Mouse (Mus musculus): ENCODE data around the gene Tmed2.
A peak's percentile ranks its signal among the peaks of the same experiment; 100 is the strongest.
"Not testable (repeated sequence)": the region's sequence is repeated elsewhere in the genome, so short reads cannot be mapped to it uniquely, and the experiment has no call there.

Tmed2 gene

GRCm38 (mm10) chr5:124528351-124528750 lies 12.1 kb upstream of the Tmed2 start:
- no peak for DNase-seq (ENCODE audit: low spot score in 2 of 2)

DNA sequence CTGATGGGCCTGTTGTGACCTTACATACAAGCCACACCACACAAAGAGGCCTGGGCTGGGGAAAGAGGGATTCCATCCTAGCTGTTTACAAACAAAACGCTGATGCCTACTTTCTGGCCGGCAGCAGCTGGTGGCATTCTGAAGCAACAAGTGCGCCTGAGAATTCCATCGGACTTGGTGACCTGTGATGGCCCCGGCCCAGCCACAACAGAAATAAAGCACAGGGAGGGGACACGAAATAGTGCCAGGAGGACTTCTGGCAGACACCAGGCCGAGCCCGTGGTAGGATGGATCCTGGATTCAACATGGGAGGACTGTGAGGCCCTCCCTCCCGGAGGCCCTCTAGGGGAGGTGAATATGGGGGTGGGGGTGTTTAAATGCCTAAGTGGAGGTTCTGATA lies 11.7 kb upstream of the Tmed2 start:
- no peak for DNase-seq (ENCODE audit: low spot score in 2 of 2)

DNA sequence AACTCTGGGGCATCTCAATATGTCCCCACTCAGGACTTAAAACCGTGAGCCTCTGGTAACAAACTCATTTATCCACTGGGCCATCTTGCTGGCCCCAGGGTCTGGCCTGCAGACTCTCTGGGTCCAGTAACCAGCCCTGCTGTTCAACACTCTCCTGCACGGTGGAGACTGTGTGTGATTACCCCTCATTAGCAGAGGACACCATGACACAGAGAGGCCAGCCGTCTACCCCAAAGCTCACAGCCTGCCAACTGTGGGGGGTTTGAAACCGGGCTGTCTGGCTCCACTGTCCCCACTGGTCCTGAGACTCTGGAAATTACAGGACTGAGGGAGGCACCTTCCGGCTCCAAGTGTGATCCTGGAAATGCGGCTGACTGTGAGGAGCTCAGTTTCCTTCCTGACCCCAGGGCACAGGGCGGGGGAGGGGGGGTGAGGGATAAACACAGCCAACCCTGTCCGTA lies 11.3 kb upstream of the Tmed2 start:
- DNase-seq (ENCODE audit: low spot score in 2 of 2), result no peak

- no peak for DNase-seq (ENCODE audit: low spot score in 2 of 2)
Measured at GRCm38 (mm10) chr5:124529697-124530096, 10.8 kb upstream of the Tmed2 start.

- peak in 1 of 2 experiments; percentile 63 for DNase-seq (ENCODE audit: low spot score in 2 of 2)
Measured at GRCm38 (mm10) chr5:124530655-124531582, 9.6 kb upstream of the Tmed2 start, which contains the start of gene Rilpl1. Rilpl1 (minus strand) TSS chr5:124531391.

- DNase-seq (ENCODE audit: low spot score in 2 of 2), result no peak
Measured at GRCm38 (mm10) chr5:124531583-124531930, 8.9 kb upstream of the Tmed2 start.

- DNase-seq (ENCODE audit: low spot score in 2 of 2), result no peak
Measured at GRCm38 (mm10) chr5:124532451-124532850, 8.0 kb upstream of the Tmed2 start.

DNA sequence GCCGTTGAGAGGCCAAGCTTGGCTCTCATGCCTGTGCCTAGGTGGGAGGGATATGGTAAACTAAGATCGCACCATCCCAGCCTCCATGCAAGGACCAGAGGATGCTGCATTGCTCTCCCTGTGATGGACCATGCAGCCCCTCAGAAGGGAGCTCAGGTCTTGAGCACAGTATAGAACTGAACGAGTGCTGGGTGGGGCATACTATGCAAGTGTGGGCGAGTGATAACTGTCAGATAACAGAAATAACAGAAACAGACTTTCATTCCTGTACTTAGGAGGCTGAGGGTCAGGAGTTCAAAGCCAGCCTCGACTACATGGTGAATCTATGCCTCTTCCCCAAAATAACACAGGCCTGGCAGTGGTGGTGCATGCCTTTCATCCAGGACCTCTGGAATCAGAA lies 5.5 kb upstream of the Tmed2 start:
- DNase-seq (ENCODE audit: low spot score in 2 of 2), result no peak

- DNase-seq (ENCODE audit: low spot score in 2 of 2), result peak in 1 of 2 experiments; percentile 39
Measured at GRCm38 (mm10) chr5:124536776-124537175, 3.7 kb upstream of the Tmed2 start.

DNA sequence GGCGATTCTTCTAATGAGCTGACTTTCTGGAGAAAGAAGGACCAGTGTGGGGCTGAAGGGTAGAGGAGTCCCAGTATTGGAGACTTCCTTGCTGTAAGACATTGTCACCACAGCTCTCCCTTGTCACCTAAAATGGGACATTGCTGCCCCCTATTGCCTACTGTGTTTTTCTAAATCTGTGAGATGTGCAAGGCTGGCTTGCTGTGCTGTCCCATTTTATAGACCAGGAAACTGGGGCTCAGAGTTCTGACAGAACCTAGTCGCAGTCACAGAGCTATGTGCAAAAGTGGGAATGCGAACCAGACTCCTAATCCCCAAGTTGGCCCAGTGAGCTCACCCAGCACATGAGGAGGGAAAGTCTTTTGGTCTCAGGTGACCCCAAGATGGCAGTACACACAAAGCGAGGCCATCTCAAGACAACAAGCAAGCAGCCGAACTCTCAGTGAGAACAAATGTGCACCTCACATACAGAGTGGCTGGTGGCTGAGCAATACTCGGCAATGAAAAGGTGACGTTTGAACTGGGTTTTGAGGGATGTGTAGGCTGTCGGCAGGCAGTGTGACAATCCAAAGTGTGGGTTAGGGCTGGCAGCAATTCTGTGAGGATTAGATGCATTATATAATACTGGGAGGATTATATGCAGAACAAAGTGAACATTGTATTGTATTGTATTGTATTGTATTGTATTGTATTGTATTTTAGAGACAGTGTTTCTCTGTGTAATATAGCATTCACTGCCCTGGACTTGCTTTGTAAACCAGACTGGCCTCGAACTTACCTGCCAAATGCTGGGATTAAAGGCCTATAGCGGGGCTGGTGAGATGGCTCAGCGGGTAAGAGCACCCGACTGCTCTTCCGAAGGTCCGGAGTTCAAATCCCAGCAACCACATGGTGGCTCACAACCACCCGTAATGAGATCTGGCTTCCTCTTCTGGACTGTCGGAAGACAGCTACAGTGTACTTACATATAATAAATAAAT lies 1.4 kb upstream of the Tmed2 start:
- peak in 1 of 2 experiments; percentile 81 for DNase-seq (ENCODE audit: low spot score in 2 of 2)

GRCm38 (mm10) chr5:124539905-124540304 lies 590 bp upstream of the Tmed2 start:
- no peak for DNase-seq (ENCODE audit: low spot score in 2 of 2)

DNA sequence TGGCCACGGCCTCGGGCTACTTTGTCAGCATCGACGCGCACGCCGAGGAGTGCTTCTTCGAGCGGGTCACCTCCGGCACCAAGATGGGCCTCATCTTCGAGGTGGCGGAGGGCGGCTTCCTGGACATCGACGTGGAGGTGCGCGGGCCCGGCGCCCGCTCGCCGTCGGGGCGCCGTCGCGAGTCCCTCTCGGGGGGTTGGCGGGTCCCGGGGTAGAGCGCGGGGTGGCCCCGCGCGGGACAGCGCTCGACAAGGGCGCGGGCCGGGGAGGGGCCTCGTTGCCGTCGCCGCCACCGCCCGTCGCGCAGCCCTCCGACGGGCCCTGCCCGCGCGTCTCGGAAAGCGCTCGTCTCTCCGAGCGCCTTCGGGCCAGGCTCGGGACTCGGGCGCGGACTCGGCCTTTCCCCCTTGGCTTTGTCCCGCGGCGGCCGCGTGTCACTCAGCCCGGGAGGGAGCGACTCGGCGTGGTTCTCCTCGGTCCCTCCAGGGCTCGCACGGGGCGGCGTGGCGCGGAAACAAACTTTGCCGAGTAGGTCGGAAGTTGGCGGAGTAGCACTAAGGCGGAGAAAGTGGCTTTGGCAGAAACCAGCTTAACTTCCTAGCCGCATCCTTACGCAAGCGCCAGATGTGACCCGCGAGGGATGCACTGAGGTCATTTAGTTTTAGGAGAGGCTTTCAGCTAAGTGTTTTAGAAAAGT lies 558 bp downstream of the Tmed2 start:
- peak in 1 of 2 experiments; percentile 45 for DNase-seq (ENCODE audit: low spot score in 2 of 2)

DNA sequence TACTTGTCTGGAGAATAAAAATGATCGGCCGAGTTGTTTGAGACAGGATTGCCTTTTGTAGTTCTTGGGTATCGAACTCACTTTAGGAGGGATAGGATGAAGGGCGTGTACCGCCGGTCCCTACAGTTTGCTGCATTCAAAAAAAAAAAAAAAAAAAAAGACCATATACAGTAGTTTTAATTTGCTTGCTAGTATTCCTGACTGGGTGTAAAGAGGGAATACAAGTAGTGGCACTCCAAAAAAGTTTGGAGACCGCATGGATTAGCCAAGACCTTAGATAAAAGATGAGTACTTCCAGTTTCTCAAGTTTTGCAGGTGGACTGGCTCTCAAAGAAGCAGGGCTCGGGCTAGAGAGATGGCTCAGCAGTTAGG lies 1.1 kb downstream of the Tmed2 start:
- DNase-seq (ENCODE audit: low spot score in 2 of 2), result no peak

DNA sequence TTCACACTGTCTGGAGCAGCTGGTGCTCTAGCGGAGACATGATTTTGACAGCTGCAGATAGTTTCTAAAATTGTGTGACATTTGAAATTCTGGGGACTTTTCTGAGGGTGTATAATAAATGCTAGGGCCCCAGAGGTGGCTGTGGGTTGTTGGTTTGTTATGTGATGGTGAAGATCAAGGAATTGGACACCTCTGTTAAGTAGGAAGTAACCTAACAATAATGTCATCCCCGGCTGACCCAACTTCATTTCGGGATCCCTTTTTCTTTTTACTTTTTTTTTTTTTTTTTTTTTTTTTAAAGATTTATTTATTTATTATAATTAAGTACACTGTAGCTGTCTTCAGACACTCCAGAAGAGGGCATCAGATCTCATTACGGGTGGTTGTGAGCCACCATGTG lies 10.2 kb downstream of the Tmed2 start:
- not testable (repeated sequence) for DNase-seq (ENCODE audit: low spot score in 2 of 2)

DNA sequence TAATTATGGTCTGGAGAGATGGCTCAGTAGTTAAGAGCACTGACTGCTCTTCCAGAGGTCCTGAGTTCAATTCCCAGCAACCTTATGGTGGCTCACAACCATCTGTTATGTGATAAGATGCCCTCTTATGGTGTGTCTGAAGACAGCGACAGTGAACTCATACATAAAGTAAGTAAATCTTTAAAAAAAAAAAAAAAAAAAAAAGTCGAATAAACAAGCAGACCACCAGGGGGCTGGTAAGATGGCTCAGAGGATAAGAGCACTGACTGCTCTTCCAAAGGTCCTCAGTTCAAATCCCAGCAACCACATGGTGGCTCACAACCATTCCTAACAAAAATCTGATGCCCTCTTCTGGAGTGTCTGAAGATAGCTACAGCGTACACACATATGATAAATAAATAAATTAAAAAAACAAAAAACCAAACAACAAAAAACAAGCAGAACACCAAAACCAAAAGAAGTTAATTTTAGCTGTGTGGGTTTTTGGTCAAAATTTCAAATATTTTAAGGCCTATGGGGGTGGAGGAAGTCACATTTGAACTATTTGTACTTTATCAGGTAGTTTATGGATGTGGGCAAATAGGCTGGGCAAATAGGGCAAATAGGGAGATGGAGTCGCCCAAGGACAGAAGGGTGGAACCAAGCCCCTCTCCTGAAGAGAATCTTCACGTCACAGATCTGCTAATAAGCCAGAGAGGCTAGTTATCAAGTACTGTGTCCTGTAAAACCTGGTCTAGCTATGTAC lies 11.0 kb downstream of the Tmed2 start:
- not testable (repeated sequence) for DNase-seq (ENCODE audit: low spot score in 2 of 2)

- no peak for DNase-seq (ENCODE audit: low spot score in 2 of 2)
Measured at GRCm38 (mm10) chr5:124552094-124552472, 11.6 kb downstream of the Tmed2 start.

GRCm38 (mm10) chr5:124552558-124553307 lies 12.2 kb downstream of the Tmed2 start, which contains the start of gene Ddx55:
Ddx55 (plus strand) TSS chr5:124552864.
- DNase-seq (ENCODE audit: low spot score in 2 of 2), result peak; percentile 68 to 89

- DNase-seq (ENCODE audit: low spot score in 2 of 2), result no peak
Measured at GRCm38 (mm10) chr5:124553607-124554006, 13.1 kb downstream of the Tmed2 start.

DNA sequence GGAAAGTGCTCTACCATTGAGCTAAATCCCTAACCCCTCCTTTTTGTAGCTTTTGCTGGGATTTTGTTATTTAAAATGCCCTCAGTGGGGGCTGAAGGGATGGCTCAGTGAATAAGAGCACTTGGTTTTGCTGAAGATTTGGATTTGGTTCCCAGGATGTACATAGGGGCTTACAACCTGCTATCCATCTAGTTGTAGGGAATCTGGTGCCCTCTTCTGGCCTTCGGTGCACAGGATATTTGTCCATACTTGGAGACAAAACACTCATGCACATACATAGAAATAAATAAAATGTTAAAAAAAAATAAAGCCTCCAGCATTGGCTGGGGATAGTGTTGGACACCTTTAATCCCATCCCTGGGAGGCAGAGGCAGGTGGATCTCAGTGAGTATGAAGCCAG lies 14.7 kb downstream of the Tmed2 start:
- DNase-seq (ENCODE audit: low spot score in 2 of 2), result no peak

GRCm38 (mm10) chr5:124571068-124571467 lies 30.6 kb downstream of the Tmed2 start:
- DNase-seq (ENCODE audit: low spot score in 2 of 2), result peak; percentile 32 to 75
